Mouse (Mus musculus): ENCODE data around the gene Inha.

Gene Inha

DNA sequence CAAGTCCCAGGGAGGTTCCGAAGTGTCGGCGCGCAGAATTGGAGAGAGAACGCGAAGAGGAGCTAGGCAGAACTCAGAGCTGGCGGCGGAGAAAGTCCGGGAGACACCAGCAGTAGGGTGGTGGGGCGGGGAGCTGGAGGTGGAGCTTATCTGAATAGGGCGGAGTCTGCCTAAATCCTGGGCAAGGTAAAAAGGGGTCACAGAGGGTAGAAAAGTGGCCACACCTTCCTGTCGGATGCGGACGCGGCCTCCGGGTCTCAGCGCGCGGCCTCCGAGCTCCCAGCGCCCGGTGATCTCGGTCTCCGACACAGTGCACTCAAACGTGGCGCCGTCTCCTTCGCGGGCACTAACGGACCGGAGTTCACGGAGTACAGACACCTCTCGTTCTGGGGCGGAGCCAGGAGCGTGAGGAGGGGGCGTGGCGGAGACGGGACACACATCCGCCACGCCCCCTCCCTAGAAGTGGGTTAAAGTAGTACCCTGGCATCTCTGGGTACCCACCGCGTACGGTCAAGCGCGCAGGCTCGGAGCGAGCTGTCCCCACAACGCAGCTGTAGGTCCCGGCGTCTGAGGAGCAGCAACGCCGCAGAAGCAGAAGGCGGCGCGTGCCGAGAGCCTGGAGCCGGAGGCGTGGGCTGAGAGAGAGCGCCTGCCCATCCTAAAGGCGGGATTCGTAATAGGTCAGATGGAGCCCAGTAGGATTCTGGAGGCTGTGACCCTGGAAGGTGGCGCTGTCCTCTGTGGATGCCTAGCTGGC lies 19.3 kb upstream of the Inha start:
- in situ Hi-C loops (cut with MboI, MseI), result no loop called here

DNA sequence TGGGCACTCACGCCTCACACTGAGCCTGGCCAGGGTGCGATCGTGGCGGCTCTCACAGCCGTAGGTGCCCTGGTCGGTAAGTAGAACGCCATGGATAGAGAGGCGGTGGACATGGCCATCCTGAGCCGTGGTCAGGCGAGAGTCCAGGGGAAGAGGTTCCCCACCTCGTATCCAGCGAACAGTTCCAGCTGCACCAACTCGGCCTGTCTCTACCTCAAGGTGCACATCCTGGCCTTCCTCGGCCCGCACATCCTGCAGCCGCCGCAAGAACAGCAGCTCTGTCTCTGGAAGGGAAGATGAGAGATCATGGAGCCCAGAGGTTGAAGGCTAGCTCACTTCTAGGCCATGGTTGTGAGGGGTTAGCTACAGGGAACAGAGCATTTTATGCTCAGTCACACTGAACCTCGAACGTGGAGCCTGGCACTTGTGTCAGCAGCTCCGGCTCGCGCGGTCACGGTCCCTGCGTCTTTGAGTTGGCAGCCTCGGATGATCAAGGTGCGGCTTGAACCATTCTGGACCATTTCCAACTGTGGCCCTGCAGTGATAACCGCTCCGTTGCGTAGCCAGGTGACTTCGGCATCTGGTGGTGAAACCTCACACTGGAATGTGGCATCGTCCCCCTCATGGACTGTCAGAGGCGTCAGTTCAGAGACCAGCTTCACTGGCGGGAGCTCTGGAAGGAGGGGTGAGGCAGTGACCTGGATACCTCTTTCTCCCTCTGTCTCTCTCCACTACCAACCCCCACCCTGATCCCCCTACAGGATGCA lies 15.9 kb upstream of the Inha start:
- in situ Hi-C loops (cut with MboI, MseI), result no loop called here

DNA sequence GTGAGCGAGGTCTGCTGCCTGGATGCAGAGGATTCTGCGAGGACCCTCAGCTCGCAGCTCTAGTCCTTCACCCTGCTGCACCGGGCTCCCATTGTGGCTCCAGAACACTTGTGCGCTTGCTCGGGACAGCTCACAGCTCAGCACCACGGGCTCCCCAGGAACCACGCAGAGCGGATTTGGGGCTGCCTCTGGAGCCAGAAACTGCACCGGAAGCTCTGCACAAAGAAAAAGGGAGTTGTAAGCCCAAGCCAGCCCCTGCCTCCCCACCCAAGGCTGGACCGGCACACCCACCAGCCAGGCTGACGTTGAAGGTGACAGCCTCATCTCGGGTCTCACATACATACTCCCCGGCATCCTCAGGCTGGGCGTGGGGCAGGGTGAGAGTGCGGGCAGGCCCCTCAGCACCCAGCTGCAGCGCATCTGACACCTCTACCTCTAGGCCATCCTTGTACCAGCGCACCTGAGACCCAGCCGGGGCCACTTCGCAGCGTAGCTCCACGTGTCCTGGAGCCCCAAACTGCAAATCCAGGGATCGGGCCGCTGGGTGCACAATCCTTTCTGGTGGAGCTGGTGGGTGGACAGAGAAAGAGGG lies 14.2 kb upstream of the Inha start:
- in situ Hi-C loops (cut with MboI, MseI), result no loop called here

DNA sequence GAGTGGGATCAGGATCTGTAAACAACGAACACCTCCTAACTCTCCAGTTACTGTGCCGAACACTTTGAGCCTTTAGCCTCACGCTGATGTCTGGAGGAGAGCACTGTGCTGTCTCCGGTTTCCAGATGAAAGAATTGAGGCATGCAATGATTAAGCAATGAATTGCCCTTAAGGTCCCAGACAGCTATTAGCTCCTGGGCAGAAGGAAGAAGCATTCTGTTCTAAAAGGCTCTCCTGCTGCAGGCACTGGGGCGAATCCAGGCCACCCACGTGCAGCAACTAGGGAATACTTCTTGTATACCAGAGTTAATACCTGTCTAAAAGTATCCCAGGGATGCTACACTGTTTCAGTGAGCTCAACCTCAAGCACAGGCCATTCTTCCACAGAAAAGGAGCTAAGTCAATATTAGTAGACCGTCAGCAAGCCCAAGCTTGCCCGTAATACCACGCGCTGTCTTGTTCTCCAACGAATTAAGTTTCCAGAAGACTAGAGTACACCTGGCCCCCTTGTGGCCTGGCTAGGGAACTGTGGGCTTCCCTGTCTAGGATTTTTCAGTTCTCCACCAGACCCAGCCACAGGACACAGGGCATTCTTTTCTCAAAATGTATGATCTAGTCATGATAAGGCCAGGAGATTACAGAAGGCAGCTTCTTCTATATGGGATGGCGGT lies 11.9 kb upstream of the Inha start:
- in situ Hi-C loops (cut with MboI, MseI), result no loop called here

DNA sequence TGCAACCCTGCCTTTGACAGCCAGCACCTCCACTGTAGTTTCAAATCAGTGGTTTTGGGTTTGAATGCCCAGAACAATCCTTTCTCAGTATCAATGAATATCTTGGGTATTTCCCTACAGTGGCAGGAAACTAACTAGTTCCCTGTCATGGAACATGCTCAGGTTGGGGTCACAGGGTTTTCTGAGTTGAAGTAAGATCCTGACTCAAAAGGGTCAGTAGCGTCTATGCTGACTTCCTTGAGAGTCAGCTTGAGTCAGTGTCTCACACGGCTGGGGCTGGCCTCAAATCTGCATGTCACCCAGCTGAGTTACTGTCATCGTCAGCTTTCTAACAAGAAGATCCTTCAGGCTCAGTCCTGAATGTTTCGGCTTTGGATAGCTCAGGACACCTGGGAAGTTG lies 8.0 kb upstream of the Inha start:
- in situ Hi-C loops (cut with MboI, MseI), result no loop called here

DNA sequence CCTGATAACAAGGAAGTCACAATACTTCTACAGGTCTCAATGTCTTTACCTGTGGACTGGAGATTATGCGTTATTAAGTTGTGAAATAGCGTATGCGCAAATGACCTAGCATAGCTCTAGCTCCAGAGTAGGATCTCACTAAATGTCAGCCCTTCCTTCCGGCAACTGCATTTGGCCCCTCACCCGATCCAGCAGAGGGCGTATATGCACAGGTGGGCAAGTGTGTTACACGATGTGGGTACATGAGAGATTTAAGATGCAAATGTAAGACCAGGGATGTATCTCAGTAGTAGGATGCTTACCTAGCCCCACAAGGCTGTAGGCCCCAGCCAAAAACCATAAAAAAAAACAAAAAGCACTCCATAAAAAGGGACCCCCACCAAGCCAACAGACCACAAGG lies 7.4 kb upstream of the Inha start:
- in situ Hi-C loops (cut with MboI, MseI), result no loop called here

DNA sequence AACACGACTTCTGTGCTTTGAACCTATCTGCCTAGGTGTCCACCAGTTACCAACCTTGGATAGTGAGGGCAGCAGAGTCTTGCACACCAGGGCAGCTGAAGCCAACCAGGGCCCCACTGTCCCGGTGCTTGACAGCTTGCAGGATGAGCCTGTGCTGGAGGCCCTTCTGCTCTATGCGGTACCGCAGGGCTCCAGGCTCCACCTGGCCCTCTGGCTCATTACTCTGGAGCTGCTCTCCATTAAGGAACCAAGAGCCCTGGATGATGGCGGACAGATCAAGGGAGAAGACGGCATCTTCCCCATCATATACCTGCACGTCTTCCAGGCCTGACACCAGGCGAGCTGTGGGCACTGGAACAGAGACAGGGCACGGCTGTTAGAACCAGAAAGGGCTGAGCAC lies 5.0 kb upstream of the Inha start:
- in situ Hi-C loops (cut with MboI, MseI), result no loop called here

DNA sequence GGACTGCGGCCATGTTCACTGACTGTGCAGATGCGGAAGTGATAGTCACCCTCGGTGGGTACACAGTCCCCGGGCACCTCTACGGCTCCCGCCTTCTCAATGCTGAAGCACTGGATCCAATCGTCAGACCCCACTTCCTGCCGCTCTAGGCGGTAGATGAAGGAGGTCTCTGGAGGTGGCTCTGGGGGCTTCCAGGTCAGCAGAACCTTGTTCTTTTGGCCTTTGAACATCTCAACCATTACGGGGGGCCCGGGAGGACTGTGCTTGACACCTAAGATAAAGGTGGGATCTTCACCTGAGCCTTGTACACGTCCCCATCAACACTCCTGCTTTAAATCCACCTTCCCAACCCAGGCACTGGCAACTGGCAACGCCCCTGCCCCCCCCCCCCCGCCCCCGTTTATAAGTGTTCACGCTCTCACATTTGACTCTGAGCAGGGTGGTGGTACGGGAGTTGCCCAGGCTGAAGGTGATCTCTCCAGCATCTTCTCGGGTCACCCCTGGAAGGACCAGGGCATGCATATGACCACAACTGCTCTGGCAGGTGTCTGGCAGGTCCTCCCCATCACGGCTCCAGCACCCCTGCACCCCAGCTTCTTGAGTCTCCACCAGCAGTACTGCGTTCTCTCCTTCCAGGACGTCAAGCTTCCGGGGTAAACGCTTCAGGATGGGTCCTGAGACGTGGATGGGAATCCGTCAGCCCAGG lies 3.8 kb upstream of the Inha start:
- in situ Hi-C loops (cut with MboI, MseI), result no loop called here

DNA sequence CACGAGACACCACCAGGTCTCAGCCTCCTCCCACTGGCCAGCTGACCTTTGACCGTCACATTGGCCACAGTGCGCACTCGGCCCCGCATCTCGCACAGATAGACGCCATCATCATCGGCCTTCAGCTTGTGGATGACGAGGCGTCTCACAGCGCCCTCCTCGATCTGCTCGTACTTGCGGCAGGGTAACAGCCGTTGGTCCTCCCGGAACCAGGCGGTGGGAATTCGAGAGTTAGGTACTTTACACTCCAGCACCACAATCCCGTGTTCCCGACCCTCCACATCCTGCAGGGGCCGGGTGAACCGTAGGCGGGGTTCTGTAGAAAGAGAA lies 3.3 kb upstream of the Inha start:
- in situ Hi-C loops (cut with MboI, MseI), result no loop called here

DNA sequence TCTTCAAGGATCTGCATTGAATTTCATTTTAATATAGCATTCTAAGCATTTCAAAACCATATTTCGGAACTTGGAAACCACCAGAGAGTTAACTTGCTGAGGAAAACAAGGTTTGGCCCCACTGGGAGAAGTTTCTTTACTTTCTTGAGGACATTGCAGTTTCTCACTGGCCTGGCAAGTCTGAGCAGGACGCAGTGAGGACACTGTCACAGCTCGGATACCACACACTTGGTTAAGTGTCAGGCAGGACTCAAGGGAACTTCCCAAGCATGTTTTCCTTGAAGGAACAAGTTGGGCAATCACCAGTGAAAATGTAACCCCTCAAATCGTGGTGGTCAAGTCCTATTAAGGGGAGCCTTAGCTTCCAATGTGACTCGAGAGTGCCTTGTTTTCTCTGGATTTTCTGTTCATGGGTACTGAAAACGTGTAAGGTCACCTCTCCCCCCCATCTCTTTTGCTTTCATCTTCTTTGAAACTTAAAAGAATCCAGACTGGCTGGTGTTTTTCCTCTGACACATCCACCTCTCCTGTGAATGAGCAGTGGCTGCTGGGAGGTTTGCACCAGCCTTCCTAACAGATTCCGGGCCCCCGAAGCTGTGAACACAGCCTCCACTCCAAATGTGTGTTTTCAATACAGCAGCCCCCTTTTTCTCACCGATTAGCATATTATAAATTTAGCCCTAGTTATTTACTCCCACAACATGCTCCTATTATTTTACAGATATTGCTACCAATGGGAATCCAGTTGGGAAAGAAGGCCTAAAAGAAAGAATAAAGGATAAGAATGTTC lies 2.4 kb upstream of the Inha start:
- in situ Hi-C loops (cut with MboI, MseI), result no loop called here

DNA sequence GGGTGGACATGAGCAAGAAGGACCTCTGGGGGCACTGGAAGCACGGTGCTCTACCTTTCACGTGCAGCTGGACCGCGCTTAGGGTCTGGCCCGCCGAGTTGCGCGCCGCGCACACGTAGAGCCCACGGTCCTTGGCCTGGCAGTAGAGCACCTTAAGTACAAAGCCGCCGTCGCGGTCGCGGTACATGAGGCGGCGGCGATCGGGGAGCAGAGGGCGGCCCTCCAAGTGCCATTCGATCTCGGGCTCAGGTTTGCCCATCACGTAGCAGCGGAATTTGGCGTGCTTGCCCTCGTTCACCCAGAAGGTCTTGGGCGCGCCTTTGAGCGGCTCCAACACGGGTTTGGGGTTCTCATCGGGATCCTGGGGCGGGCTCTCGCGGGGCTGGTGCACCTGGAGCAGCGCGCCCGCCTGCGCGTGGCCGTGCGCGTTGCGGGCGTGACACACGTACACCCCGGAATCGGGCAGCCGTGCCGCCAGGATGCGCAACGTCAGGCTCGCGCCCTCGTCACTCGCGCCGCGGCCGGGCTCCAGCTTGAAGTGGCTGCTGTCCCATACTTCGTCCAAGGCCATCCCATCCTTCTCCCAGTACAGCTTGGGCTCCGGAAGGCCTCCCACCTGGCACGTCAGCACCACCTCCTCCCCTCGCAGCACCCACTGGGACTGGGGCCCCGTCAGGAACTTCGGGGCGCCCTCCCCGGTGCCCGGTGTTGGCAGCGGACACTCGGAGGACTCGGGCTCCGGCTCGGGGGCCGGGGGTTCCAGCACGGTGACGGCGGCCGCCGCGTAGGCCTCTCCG lies 1.5 kb upstream of the Inha start:
- in situ Hi-C loops (cut with MboI, MseI), result no loop called here

DNA sequence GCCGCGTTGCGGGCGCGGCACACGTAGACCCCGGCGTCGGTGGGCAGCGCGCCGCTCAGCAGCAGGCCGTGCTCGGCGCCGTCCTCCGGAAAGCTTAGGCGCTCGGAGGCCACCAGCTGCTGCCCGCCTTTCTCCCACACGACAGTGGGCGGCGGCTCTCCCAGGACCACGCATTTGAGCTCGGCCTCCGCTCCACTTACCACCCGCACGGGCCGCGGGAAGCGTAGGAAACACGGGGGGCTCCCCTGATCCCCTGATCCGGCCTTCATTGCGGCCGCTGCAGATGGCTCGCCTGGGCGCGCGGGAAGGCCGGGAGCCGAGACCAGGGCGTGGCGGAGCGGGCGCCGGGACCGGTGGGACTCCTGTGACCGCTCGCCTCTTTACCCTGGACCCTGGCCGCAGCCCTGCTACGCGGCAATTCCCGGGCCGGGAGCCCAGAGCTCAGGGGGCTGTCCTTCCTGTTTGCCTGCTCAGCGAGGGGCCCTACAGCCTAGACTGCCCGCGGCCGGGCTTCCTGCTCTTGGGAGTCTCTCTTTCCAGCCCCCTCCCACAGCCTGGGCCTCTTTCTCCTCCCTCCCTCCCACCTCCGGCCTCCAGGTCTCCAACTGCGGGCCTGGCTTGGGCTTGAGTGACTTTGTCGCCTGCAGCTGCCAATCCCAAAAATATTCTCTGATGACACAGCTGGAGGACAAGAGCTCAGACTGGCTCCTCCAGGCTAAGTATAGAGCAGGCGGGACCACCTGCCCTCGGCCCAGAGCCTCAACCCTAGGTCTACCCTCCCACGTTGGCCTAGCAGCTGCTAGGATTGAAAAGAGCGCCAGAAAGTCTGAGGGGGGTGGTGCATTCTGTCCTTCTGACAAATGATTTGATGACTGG lies 683 bp upstream of the Inha start, which contains the start of gene Obsl1:
Obsl1 (minus strand) TSS at position 497 of the 876 bp plus-strand sequence.
- in situ Hi-C loops (cut with MboI, MseI), result no loop called here

DNA sequence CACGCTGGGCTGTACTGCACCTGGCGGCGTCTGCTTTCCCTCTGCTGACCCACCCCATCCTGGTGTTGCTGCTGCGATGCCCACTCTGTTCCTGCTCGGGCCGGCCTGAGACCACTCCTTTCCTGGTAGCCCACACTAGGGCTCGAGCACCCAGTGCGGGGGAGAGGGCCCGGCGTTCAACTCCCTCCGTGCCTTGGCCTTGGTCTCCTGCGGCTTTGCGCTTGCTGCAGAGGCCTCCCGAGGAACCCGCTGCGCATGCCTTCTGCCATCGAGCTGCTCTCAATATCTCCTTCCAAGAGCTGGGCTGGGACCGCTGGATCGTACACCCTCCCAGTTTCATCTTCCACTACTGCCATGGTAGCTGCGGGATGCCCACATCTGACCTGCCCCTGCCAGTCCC lies 2.7 kb downstream of the Inha start:
- in situ Hi-C loops (cut with MboI, MseI), result no loop called here

DNA sequence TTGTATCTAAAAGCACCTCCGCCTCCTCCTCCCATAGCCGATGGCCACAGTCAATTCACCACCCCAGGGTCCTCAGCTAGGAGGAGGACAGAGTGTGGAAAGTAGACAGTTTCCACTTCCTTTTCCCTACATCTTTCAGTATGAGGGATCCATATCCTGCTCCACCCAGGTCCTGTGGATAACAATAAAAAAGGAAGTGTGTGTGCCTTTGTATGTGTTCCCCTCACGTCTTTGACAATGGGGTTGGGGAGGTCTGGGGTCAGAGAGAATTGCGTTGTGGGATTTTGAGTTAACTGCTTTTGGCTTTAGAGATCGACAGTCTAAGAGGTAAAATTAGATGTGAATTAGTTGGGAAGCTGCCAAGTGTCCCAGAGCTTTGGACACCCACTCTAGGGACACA lies 3.3 kb downstream of the Inha start:
- in situ Hi-C loops (cut with MboI, MseI), result no loop called here

DNA sequence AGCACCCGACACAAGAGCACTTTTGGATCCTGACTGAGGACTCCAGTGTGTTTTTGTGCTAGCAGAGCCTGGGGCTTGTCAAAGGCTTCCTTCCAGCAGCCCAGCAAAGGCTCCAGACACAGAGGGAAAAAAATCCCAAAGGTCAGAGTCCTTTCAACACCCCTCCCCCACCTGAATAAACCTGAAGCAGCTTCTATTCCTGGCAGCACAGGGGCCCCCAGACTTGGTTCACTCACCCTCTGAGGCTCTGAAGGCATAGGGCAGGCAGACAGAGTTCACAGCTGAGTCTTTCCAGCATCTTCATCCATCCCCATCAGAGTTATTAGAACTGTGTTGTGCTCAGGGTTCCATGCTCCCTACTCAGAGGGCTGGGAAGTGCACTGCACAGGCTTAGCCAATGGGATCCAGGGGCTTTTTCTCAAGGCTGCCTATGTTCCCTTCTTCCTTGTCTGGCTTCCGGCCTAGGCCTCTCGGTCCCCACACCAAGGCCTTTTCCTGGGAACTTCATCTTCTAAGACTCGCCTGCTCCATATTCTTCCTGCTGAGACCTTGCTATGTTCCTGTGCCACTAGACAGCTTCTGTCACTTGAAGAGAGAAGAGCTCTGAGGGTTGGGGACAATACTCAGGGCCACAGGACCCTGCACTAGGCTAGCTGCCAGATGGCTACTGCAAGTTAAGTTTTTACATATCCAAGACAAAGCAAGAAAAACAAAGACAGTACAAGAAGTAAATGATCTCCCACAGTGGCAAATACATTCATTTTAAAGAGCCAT lies 4.7 kb downstream of the Inha start:
- in situ Hi-C loops (cut with MboI, MseI), result no loop called here

DNA sequence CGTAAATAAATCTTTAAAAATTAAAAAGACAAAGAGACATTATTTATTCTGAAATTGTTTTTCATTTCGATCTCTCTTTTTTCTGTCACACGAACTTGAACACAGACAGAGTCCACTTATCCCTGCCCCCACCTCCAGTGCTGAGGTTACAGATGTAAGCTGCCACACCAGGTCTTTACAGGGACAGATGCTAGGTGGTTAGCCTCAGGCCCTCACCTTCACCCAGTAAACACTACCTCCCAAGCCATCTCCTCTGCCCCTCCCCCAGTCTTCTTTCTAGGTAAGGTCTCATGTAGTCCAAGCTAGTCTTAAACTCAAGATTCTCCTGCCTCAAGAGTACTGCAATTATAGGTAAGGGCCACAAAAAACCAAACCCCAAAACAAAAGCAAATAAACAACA lies 5.7 kb downstream of the Inha start:
- in situ Hi-C loops (cut with MboI, MseI), result no loop called here

DNA sequence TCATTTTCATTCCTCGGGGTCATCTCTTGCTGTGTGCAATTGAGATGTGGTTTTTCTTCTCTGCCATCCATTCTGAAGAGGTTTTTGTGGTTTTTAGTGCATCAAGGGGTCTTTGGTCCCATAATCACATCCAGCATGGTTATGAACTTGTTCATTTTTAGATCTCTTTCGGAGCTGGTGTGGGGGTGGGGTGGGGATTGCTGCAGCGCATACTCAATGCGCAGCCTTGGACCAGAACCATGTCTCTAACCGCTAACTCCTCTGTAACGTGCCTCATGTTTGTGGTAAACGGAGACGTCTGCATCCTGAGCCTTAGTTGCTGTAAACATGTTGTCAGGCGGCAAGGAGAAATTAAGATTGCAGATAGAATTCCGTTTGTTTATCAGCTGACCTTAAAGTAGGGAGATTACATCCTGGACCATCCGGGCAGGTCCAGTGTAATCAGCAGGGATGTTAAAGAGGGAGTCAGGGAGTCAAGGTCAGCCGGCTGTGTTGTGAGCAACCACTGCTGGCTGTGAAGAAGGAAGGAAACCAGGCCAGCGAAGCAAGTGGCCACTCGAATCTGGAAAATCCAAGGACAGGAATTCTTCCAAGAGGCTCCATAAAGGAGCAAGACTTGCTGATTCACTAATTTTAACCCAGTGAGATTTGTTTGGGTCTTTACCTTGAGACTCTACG lies 10.0 kb downstream of the Inha start:
- in situ Hi-C loops (cut with MboI, MseI), result no loop called here

DNA sequence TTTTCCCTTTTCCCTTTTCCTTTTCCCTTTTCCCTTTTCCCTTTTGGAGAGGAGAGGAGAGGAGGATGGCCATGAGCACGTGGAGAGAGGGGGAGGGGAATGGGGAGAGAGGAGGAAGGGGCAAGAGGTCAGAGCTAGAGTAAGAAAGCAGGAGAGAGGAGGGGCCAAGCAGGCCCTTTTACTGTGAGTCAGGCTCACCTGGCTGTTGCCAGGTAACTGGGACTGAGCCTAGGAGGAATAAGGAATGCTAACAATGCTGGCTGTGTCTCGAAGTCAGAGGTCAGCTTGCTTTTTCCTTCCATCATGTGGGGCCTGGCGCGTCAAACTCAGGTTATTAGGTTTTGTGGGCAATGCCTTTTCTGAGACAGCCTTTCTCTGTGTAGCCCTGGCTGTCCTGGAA lies 11.1 kb downstream of the Inha start:
- in situ Hi-C loops (cut with MboI, MseI), result no loop called here

All from T-helper 2 cell (primary cell).